Mouse (Mus musculus) liver, embryonic 14.5 days (tissue): ENCODE measurements around the gene Sh3d21.

ENCODE experiments used
- CTCF ChIP-seq: IDR thresholded peaks from 2 replicates; pipeline ENCODE4 v1.5.1; 2016; ENCODE audit warnings: antibody characterized with exemption, low read depth, control low read depth
- EP300 ChIP-seq: IDR thresholded peaks from 2 replicates; pipeline ENCODE4 v1.6.1; 2016; ENCODE audit warnings: antibody characterized with exemption, low read depth

DNA sequence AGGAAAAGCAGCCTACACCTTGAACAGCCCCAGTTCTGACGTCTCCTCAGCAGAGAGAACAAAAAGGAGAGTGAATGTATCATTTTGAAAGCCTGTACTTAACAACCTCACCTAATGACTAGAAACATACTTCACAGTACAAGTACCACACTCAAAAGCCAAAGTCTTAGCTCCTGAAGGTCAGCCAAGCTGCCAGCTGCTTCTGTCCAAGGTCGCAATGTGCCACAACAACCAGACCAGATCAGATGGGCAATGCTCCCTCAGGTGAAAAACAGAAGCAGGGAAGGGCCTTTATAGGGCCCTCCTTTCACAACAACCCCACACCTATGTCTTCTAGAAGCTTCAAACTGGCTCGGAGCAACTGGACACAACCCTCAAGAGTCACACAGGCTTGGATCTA is 2.8 kb upstream of the Sh3d21 start:
- TF ChIP-seq CTCF: no peak
- no peak for TF ChIP-seq EP300
